In the genomic region with DNA sequence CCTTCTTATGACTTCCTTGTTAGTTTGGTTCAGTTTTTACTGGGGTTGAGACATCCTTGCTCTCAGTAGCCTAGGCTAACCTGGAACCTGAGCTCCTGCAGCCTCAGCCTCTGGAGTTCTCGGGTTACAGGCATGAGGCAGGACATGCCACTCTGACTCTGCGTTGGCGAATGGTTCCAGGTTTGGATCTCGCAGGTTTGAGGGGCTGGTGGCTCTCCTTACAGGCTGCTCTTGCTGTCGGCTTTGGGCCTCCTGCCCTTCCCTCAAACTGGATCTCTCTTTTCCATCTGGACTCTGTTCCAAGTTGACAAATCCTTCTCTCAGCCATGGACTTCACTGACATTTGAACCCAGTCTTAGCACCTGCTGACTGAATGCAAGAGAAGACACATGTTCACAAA, we compare ENCODE assay signal across 25 mouse cellular contexts.
DNase-seq lines count a peak whose midpoint lies in the region; ATAC-seq and TF ChIP-seq lines count a peak whose summit lies in the region.
"Had no signal": no experiment of that assay in that cellular context is flagged by ENCODE, and none has a peak within 500 bp of the region (broad histone marks: within the 10 kb centered on the region; RNA-seq: fewer than 3 reads in every experiment).

No protein-coding gene starts in this region.

- peak overlapping the region; percentile 80 for H3K27ac ChIP-seq in gastrocnemius, adult 2 months
- H3K27ac ChIP-seq in intestine, embryonic 15.5 days, result no peak overlapping the region
- H3K27ac ChIP-seq in intestine, embryonic 16.5 days (ENCODE audit: low read length), result no peak overlapping the region
- H3K27ac ChIP-seq in olfactory bulb, adult 2 months (ENCODE audit: insufficient read depth, low read depth, low read length), result peak overlapping the region; percentile 53; the same call in 1 of the 2 replicates
- no peak overlapping the region for H3K27ac ChIP-seq in left cerebral cortex, adult 2 months
- H3K27ac ChIP-seq: embryonic facial prominence, embryonic 12.5 days; embryonic facial prominence, embryonic 15.5 days; forebrain, embryonic 12.5 days; forebrain, embryonic 15.5 days; heart, adult 2 months; heart, embryonic 10.5 days; hindbrain, embryonic 12.5 days; hindbrain, embryonic 15.5 days had no signal

- peak; percentile 51 for ATAC-seq in intestine, embryonic 15.5 days
- ATAC-seq in intestine, embryonic 16.5 days, result no peak
- ATAC-seq in erythroblast, adult 5-6 weeks (replicated peaks; ENCODE audit: low FRiP score, poor library complexity, severe bottlenecking), result peak; percentile 29
- ATAC-seq: forebrain, embryonic 15.5 days; Patski had no signal

- H3K9me3 ChIP-seq in intestine, embryonic 15.5 days, result no peaks in the 10 kb centered on the region
- no peaks in the 10 kb centered on the region for H3K9me3 ChIP-seq in intestine, embryonic 16.5 days (ENCODE audit: control insufficient read depth, low read length)
- H3K9me3 ChIP-seq: embryonic facial prominence, embryonic 12.5 days; embryonic facial prominence, embryonic 15.5 days; forebrain, embryonic 12.5 days; forebrain, embryonic 15.5 days; G1E; heart, embryonic 10.5 days; hindbrain, embryonic 12.5 days; hindbrain, embryonic 15.5 days had no signal

- DNase-seq in gastrocnemius, adult 2 months, result peak; percentile 66
- DNase-seq in gastrocnemius, postnatal 36 days, result no peak
- DNase-seq in left cerebral cortex, adult 2 months (ENCODE audit: extremely low spot score in 1 of 2, low spot score in 2 of 2), result no peak
- DNase-seq: adrenal gland, postnatal 10 days; B cell, adult 2 months; cerebellum, adult 11 months; cerebellum, adult 2 months; cerebellum, adult 9-11 months; cerebellum, postnatal 25 days; heart, adult 2 months had no signal

- TF ChIP-seq POLR2A in olfactory bulb, adult 2 months (IDR thresholded peaks at IDR 0.05; ENCODE audit: insufficient read depth, low read depth, low read length), result no peak

- no peak overlapping the region for H3K4me3 ChIP-seq in gastrocnemius, adult 2 months
- H3K4me3 ChIP-seq in intestine, embryonic 15.5 days (replicated peaks), result no peak overlapping the region
- no peak overlapping the region for H3K4me3 ChIP-seq in intestine, embryonic 16.5 days (ENCODE audit: low read length)
- no peak overlapping the region for H3K4me3 ChIP-seq in olfactory bulb, adult 2 months (ENCODE audit: insufficient read depth, low read depth, low read length)
- H3K4me3 ChIP-seq in left cerebral cortex, adult 2 months, result no peak overlapping the region
- H3K4me3 ChIP-seq: embryonic facial prominence, embryonic 12.5 days; embryonic facial prominence, embryonic 15.5 days; erythroblast, embryonic 14.5 days; forebrain, embryonic 12.5 days; forebrain, embryonic 15.5 days; heart, adult 2 months; heart, embryonic 10.5 days; hindbrain, embryonic 12.5 days; hindbrain, embryonic 15.5 days had no signal

- no peaks in the 10 kb centered on the region for H3K36me3 ChIP-seq in intestine, embryonic 15.5 days
- no peaks in the 10 kb centered on the region for H3K36me3 ChIP-seq in intestine, embryonic 16.5 days (ENCODE audit: control insufficient read depth, insufficient read depth, low read length)
- H3K36me3 ChIP-seq: embryonic facial prominence, embryonic 12.5 days; embryonic facial prominence, embryonic 15.5 days; forebrain, embryonic 12.5 days; forebrain, embryonic 15.5 days; G1E; heart, embryonic 10.5 days; hindbrain, embryonic 12.5 days; hindbrain, embryonic 15.5 days had no signal

- no peaks in the 10 kb centered on the region for H3K4me1 ChIP-seq in intestine, embryonic 15.5 days (replicated peaks)
- H3K4me1 ChIP-seq in intestine, embryonic 16.5 days (ENCODE audit: control insufficient read depth, insufficient read depth, low read length), result peaks cover 5% of the 10 kb centered on the region; the same call in 1 of the 2 replicates
- H3K4me1 ChIP-seq in olfactory bulb, adult 2 months (ENCODE audit: control insufficient read depth, insufficient read depth, low read length), result no peaks in the 10 kb centered on the region
- H3K4me1 ChIP-seq: embryonic facial prominence, embryonic 12.5 days; embryonic facial prominence, embryonic 15.5 days; forebrain, embryonic 12.5 days; forebrain, embryonic 15.5 days; heart, embryonic 10.5 days; hindbrain, embryonic 12.5 days; hindbrain, embryonic 15.5 days had no signal

- 50% methylated on average over 5 of the region's 5 CpGs for WGBS in intestine, embryonic 15.5 days
- WGBS in intestine, embryonic 16.5 days, result 58% methylated on average over 5 of the region's 5 CpGs
- 87% methylated on average over 5 of the region's 5 CpGs for WGBS in olfactory bulb, adult 2 months

- no peak overlapping the region for H3K4me2 ChIP-seq in intestine, embryonic 15.5 days (replicated peaks)
- no peak overlapping the region for H3K4me2 ChIP-seq in intestine, embryonic 16.5 days (ENCODE audit: low read depth, low read length)
- H3K4me2 ChIP-seq: embryonic facial prominence, embryonic 12.5 days; embryonic facial prominence, embryonic 15.5 days; forebrain, embryonic 12.5 days; forebrain, embryonic 15.5 days; hindbrain, embryonic 12.5 days; hindbrain, embryonic 15.5 days had no signal

- intact Hi-C loops in gastrocnemius, adult 2 months (cut with DNase I), result loop anchor here (5.0 kb wide), 1 partner anchor 35 kb away; no protein-coding TSS in a partner anchor
- intact Hi-C loops in gastrocnemius, postnatal 36 days (cut with DNase I), result no loop called here
- intact Hi-C loops in left cerebral cortex, adult 2 months (cut with DNase I), result no loop called here

- no peak overlapping the region for H3K9ac ChIP-seq in intestine, embryonic 15.5 days
- no peak overlapping the region for H3K9ac ChIP-seq in intestine, embryonic 16.5 days (ENCODE audit: low read depth, low read length)
- H3K9ac ChIP-seq: embryonic facial prominence, embryonic 12.5 days; embryonic facial prominence, embryonic 15.5 days; forebrain, embryonic 12.5 days; forebrain, embryonic 15.5 days; hindbrain, embryonic 12.5 days; hindbrain, embryonic 15.5 days had no signal

- TF ChIP-seq CTCF in gastrocnemius, adult 2 months (IDR thresholded peaks at IDR 0.05), result no peak
- no peak for TF ChIP-seq CTCF in olfactory bulb, adult 2 months (IDR thresholded peaks at IDR 0.05; ENCODE audit: insufficient read depth, low read depth, low read length)
- TF ChIP-seq CTCF in left cerebral cortex, adult 2 months (IDR thresholded peaks at IDR 0.05), result no peak

- H3K27me3 ChIP-seq in intestine, embryonic 15.5 days (replicated peaks), result no peaks in the 10 kb centered on the region
- no peaks in the 10 kb centered on the region for H3K27me3 ChIP-seq in intestine, embryonic 16.5 days (replicated peaks; ENCODE audit: control insufficient read depth, insufficient read depth, low read length)
- H3K27me3 ChIP-seq: CH12.LX; embryonic facial prominence, embryonic 12.5 days; embryonic facial prominence, embryonic 15.5 days; forebrain, embryonic 12.5 days; forebrain, embryonic 15.5 days; hindbrain, embryonic 12.5 days; hindbrain, embryonic 15.5 days; Patski had no signal

Comparison
In these comparisons a context has a peak if more than half of its experiments do, and no peak if none do; other contexts are left out.
1. H3K27ac ChIP-seq: peak in gastrocnemius, adult 2 months (single experiment) and olfactory bulb, adult 2 months (single experiment); none in intestine, embryonic 15.5 days (single experiment), intestine, embryonic 16.5 days (single experiment) and left cerebral cortex, adult 2 months (single experiment).